In the genomic region with DNA sequence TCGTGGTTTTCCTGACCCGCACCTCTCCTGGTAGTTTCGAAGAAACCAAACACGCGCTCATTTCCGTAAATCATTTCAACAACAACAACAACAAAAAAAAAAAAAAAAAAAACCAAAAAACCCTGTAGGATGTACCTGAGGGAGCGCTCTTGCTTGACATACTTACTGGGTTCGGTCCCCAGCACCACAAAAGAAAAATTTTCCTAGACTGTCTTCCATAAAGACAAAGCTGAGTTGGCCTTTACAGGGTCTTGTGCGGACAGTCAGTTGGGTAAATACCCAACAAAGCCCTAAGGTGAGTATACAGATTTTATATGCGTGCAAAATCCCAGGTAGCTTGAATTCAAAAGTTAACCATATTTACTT, we compare ENCODE assay signal across 8 mouse cellular contexts. TPM values are rescaled to one million over a fixed set of nuclear protein-coding genes. Genes with fewer than 3 reads are reported as not detected.
DNase-seq lines count a peak whose midpoint lies in the region; ATAC-seq and TF ChIP-seq lines count a peak whose summit lies in the region.

No protein-coding gene starts in this region.

- H3K9me3 ChIP-seq in kidney, embryonic 16.5 days (ENCODE audit: low read length): no peaks in the 10 kb centered on the region
- no peaks in the 10 kb centered on the region for H3K9me3 ChIP-seq in embryonic facial prominence, embryonic 11.5 days (replicated peaks; ENCODE audit: control insufficient read depth, low read length)
- H3K9me3 ChIP-seq in hindbrain, embryonic 16.5 days (ENCODE audit: control insufficient read depth, low read length): no peaks in the 10 kb centered on the region
- H3K9me3 ChIP-seq in midbrain, postnatal 0 days (ENCODE audit: low read length): no peaks in the 10 kb centered on the region

- no peak for DNase-seq in kidney, postnatal 25 days
- peak; percentile 2 for DNase-seq in embryonic facial prominence, embryonic 11.5 days (ENCODE audit: low spot score)
- no peak for DNase-seq in midbrain, postnatal 0 days (ENCODE audit: low spot score)
- no peak for DNase-seq in cerebellum, adult 9-10 months
- DNase-seq in left cerebral cortex, postnatal 36 days (ENCODE audit: low spot score in 2 of 2): no peak

- intact Hi-C loops in left cerebral cortex, postnatal 36 days (cut with DNase I): no loop called here

- peak overlapping the region; percentile 61 for H3K4me2 ChIP-seq in kidney, embryonic 16.5 days (replicated peaks; ENCODE audit: low read depth, low read length)
- H3K4me2 ChIP-seq in embryonic facial prominence, embryonic 11.5 days (ENCODE audit: low read depth, low read length): peak overlapping the region; percentile 85
- H3K4me2 ChIP-seq in hindbrain, embryonic 16.5 days (ENCODE audit: low read length): peak overlapping the region; percentile 91
- peak overlapping the region; percentile 83 for H3K4me2 ChIP-seq in midbrain, postnatal 0 days (ENCODE audit: low read depth, low read length, poor library complexity, severe bottlenecking)

- TF ChIP-seq CTCF in midbrain, postnatal 0 days (IDR thresholded peaks at IDR 0.05): no peak

- H3K27me3 ChIP-seq in kidney, embryonic 16.5 days (ENCODE audit: insufficient read depth, low read length): no peaks in the 10 kb centered on the region
- no peaks in the 10 kb centered on the region for H3K27me3 ChIP-seq in embryonic facial prominence, embryonic 11.5 days (ENCODE audit: control insufficient read depth, insufficient read depth, low read length)
- H3K27me3 ChIP-seq in hindbrain, embryonic 16.5 days (replicated peaks; ENCODE audit: control insufficient read depth, insufficient read depth, low read length): no peaks in the 10 kb centered on the region
- no peaks in the 10 kb centered on the region for H3K27me3 ChIP-seq in midbrain, postnatal 0 days (ENCODE audit: insufficient read depth, low read length)

- H3K27ac ChIP-seq in kidney, embryonic 16.5 days (ENCODE audit: low read length): peak overlapping the region; percentile 88
- no peak overlapping the region for H3K27ac ChIP-seq in embryonic facial prominence, embryonic 11.5 days (replicated peaks; ENCODE audit: low read depth, low read length)
- peak overlapping the region; percentile 70 for H3K27ac ChIP-seq in hindbrain, embryonic 16.5 days (ENCODE audit: low read depth, low read length)
- 0 out of 2 replicates have a peak overlapping the region, but pooled peaks have one; percentile 77 for H3K27ac ChIP-seq in midbrain, postnatal 0 days (ENCODE audit: low read depth, low read length)

- ATAC-seq in kidney, embryonic 16.5 days (ENCODE audit: low FRiP score, low TSS enrichment): peak; percentile 44; the same call in 1 of the 2 replicates
- ATAC-seq in embryonic facial prominence, embryonic 11.5 days (replicated peaks; ENCODE audit: insufficient number of reproducible peaks, low FRiP score, low TSS enrichment, low read depth): peak; percentile 14; the same call in 1 of the 2 replicates
- peak; percentile 51 for ATAC-seq in hindbrain, embryonic 16.5 days
- ATAC-seq in midbrain, postnatal 0 days (ENCODE audit: low FRiP score): peak; percentile 49
- no peak for ATAC-seq in megakaryocyte-erythroid progenitor cell, adult 5-6 weeks (replicated peaks; ENCODE audit: low FRiP score, low TSS enrichment, poor library complexity, severe bottlenecking)

- H3K4me3 ChIP-seq in kidney, embryonic 16.5 days (ENCODE audit: low read length): peak overlapping the region; percentile 63
- peak overlapping the region; percentile 50 for H3K4me3 ChIP-seq in embryonic facial prominence, embryonic 11.5 days (ENCODE audit: low read depth, low read length)
- peak overlapping the region; percentile 63 for H3K4me3 ChIP-seq in hindbrain, embryonic 16.5 days (ENCODE audit: low read length)
- peak overlapping the region; percentile 59 for H3K4me3 ChIP-seq in midbrain, postnatal 0 days (ENCODE audit: low read depth, low read length)

- H3K36me3 ChIP-seq in kidney, embryonic 16.5 days (ENCODE audit: insufficient read depth, low read length): peaks cover 28% of the 10 kb centered on the region
- H3K36me3 ChIP-seq in embryonic facial prominence, embryonic 11.5 days (replicated peaks; ENCODE audit: control insufficient read depth, insufficient read depth, low read depth, low read length): no peaks in the 10 kb centered on the region; the same call in 1 of the 2 replicates
- peaks cover 28% of the 10 kb centered on the region for H3K36me3 ChIP-seq in hindbrain, embryonic 16.5 days (ENCODE audit: control insufficient read depth, insufficient read depth, low read length)
- peaks cover 22% of the 10 kb centered on the region for H3K36me3 ChIP-seq in midbrain, postnatal 0 days (ENCODE audit: insufficient read depth, low read length)

- peaks cover 4% of the 10 kb centered on the region; the same call in 1 of the 2 replicates for H3K4me1 ChIP-seq in kidney, embryonic 16.5 days (ENCODE audit: insufficient read depth, low read length)
- H3K4me1 ChIP-seq in embryonic facial prominence, embryonic 11.5 days (ENCODE audit: control insufficient read depth, insufficient read depth, low read length): no peaks in the 10 kb centered on the region
- peaks cover 8% of the 10 kb centered on the region for H3K4me1 ChIP-seq in hindbrain, embryonic 16.5 days (ENCODE audit: control insufficient read depth, insufficient read depth, low read depth, low read length)
- no peaks in the 10 kb centered on the region for H3K4me1 ChIP-seq in midbrain, postnatal 0 days (ENCODE audit: insufficient read depth, low read length)

- 16% methylated on average over 10 of the region's 10 CpGs for WGBS in kidney, embryonic 16.5 days
- WGBS in embryonic facial prominence, embryonic 11.5 days: 15% methylated on average over 10 of the region's 10 CpGs
- 19% methylated on average over 10 of the region's 10 CpGs for WGBS in hindbrain, embryonic 16.5 days
- 15% methylated on average over 10 of the region's 10 CpGs for WGBS in midbrain, postnatal 0 days

- H3K9ac ChIP-seq in kidney, embryonic 16.5 days (replicated peaks; ENCODE audit: low read length): peak overlapping the region; percentile 82
- peak overlapping the region; percentile 79 for H3K9ac ChIP-seq in embryonic facial prominence, embryonic 11.5 days (replicated peaks; ENCODE audit: low read length)
- H3K9ac ChIP-seq in hindbrain, embryonic 16.5 days (ENCODE audit: low read depth, low read length): peak overlapping the region; percentile 78
- peak overlapping the region; percentile 71; the same call in 1 of the 2 replicates for H3K9ac ChIP-seq in midbrain, postnatal 0 days (replicated peaks; ENCODE audit: low read length, poor library complexity, severe bottlenecking)

RNA-seq across cellular contexts. Expression of a gene that starts 0.3 kb away (rescaled TPM):
- polyA plus RNA-seq in kidney, embryonic 16.5 days (2015; fragmentation: Nextera tagmentation; extraction: Ambion mirVana): 3.8 and 4.7 TPM in 2 replicates
- 5.6 and 6.2 TPM in 2 replicates for polyA plus RNA-seq in embryonic facial prominence, embryonic 11.5 days (2014; fragmentation: Nextera tagmentation; extraction: Ambion mirVana)
- 2.8 and 3.5 TPM in 2 replicates for polyA plus RNA-seq in hindbrain, embryonic 16.5 days (2015; fragmentation: Nextera tagmentation; extraction: Ambion mirVana)
- total RNA-seq in midbrain, postnatal 0 days (2014; rRNA removed): 2.8 and 3.3 TPM in 2 replicates
- polyA plus RNA-seq in midbrain, postnatal 0 days (2015; fragmentation: Nextera tagmentation; extraction: Ambion mirVana): 1.9 TPM in 2 replicates
- 2.8 and 4.3 TPM in 2 replicates for total RNA-seq in megakaryocyte-erythroid progenitor cell, adult 5-6 weeks (2014; fragmentation: Nextera tagmentation)
- total RNA-seq in megakaryocyte-erythroid progenitor cell, adult 5-6 weeks (2017): 4.5 and 6.1 TPM in 2 replicates
- 1 to 10 TPM; 1.3 to 1.9 TPM for total RNA-seq in left cerebral cortex, postnatal 36 days (2021)

RNA-seq across cellular contexts. Expression of a gene that starts 12.3 kb away (rescaled TPM):
- polyA plus RNA-seq in kidney, embryonic 16.5 days (2015; fragmentation: Nextera tagmentation; extraction: Ambion mirVana): 22.9 and 32.2 TPM in 2 replicates
- polyA plus RNA-seq in embryonic facial prominence, embryonic 11.5 days (2014; fragmentation: Nextera tagmentation; extraction: Ambion mirVana): 17.9 and 19.3 TPM in 2 replicates
- 17.6 and 20.6 TPM in 2 replicates for polyA plus RNA-seq in hindbrain, embryonic 16.5 days (2015; fragmentation: Nextera tagmentation; extraction: Ambion mirVana)
- 22.6 and 25.8 TPM in 2 replicates for total RNA-seq in midbrain, postnatal 0 days (2014; rRNA removed)
- 19.4 and 20.1 TPM in 2 replicates for polyA plus RNA-seq in midbrain, postnatal 0 days (2015; fragmentation: Nextera tagmentation; extraction: Ambion mirVana)
- 11.1 and 23.8 TPM in 2 replicates for total RNA-seq in megakaryocyte-erythroid progenitor cell, adult 5-6 weeks (2014; fragmentation: Nextera tagmentation)
- total RNA-seq in megakaryocyte-erythroid progenitor cell, adult 5-6 weeks (2017): 16.8 and 21.2 TPM in 2 replicates
- total RNA-seq in left cerebral cortex, postnatal 36 days (2021): 10 to 100 TPM; 43.8 to 58.5 TPM

RNA-seq across cellular contexts. Expression of a gene that starts 27.1 kb away (rescaled TPM):
- 1.9 and 2.3 TPM in 2 replicates for polyA plus RNA-seq in kidney, embryonic 16.5 days (2015; fragmentation: Nextera tagmentation; extraction: Ambion mirVana)
- polyA plus RNA-seq in embryonic facial prominence, embryonic 11.5 days (2014; fragmentation: Nextera tagmentation; extraction: Ambion mirVana): 1.9 and 3.1 TPM in 2 replicates
- 2.5 and 3.2 TPM in 2 replicates for polyA plus RNA-seq in hindbrain, embryonic 16.5 days (2015; fragmentation: Nextera tagmentation; extraction: Ambion mirVana)
- total RNA-seq in midbrain, postnatal 0 days (2014; rRNA removed): 0.19 and 0.60 TPM in 2 replicates
- 2.0 and 2.5 TPM in 2 replicates for polyA plus RNA-seq in midbrain, postnatal 0 days (2015; fragmentation: Nextera tagmentation; extraction: Ambion mirVana)
- not detected in 2 replicates for total RNA-seq in megakaryocyte-erythroid progenitor cell, adult 5-6 weeks (2014; fragmentation: Nextera tagmentation)
- 1.1 TPM in 1 of 2 replicates, not detected in the other for total RNA-seq in megakaryocyte-erythroid progenitor cell, adult 5-6 weeks (2017)
- total RNA-seq in left cerebral cortex, postnatal 36 days (2021): 1 to 10 TPM; 1.4 to 1.7 TPM

RNA-seq across cellular contexts. Expression of a gene that starts 37.5 kb away (rescaled TPM):
- polyA plus RNA-seq in kidney, embryonic 16.5 days (2015; fragmentation: Nextera tagmentation; extraction: Ambion mirVana): 4.5 TPM in 2 replicates
- polyA plus RNA-seq in embryonic facial prominence, embryonic 11.5 days (2014; fragmentation: Nextera tagmentation; extraction: Ambion mirVana): 3.8 and 4.2 TPM in 2 replicates
- polyA plus RNA-seq in hindbrain, embryonic 16.5 days (2015; fragmentation: Nextera tagmentation; extraction: Ambion mirVana): 10.8 and 11.3 TPM in 2 replicates
- total RNA-seq in midbrain, postnatal 0 days (2014; rRNA removed): 7.8 and 10.0 TPM in 2 replicates
- 6.7 and 6.9 TPM in 2 replicates for polyA plus RNA-seq in midbrain, postnatal 0 days (2015; fragmentation: Nextera tagmentation; extraction: Ambion mirVana)
- not detected in 2 replicates for total RNA-seq in megakaryocyte-erythroid progenitor cell, adult 5-6 weeks (2014; fragmentation: Nextera tagmentation)
- not detected in 2 replicates for total RNA-seq in megakaryocyte-erythroid progenitor cell, adult 5-6 weeks (2017)
- total RNA-seq in left cerebral cortex, postnatal 36 days (2021): 1 to 10 TPM; 7.5 to 7.6 TPM

RNA-seq across cellular contexts. Expression of a gene that starts 38.1 kb away (rescaled TPM):
- not detected in 2 replicates for polyA plus RNA-seq in kidney, embryonic 16.5 days (2015; fragmentation: Nextera tagmentation; extraction: Ambion mirVana)
- not detected in 2 replicates for polyA plus RNA-seq in embryonic facial prominence, embryonic 11.5 days (2014; fragmentation: Nextera tagmentation; extraction: Ambion mirVana)
- polyA plus RNA-seq in hindbrain, embryonic 16.5 days (2015; fragmentation: Nextera tagmentation; extraction: Ambion mirVana): not detected in 2 replicates
- not detected in 2 replicates for total RNA-seq in midbrain, postnatal 0 days (2014; rRNA removed)
- not detected in 2 replicates for polyA plus RNA-seq in midbrain, postnatal 0 days (2015; fragmentation: Nextera tagmentation; extraction: Ambion mirVana)
- total RNA-seq in megakaryocyte-erythroid progenitor cell, adult 5-6 weeks (2014; fragmentation: Nextera tagmentation): not detected in 2 replicates
- not detected in 2 replicates for total RNA-seq in megakaryocyte-erythroid progenitor cell, adult 5-6 weeks (2017)
- not detected for total RNA-seq in left cerebral cortex, postnatal 36 days (2021)
